Comparison of ENCODE assay signal across 9 mouse cellular contexts in genomic region chr1:173361651-173362050, GRCm38 (mm10). TPM values are rescaled to one million over a fixed set of nuclear protein-coding genes. Genes with fewer than 3 reads are reported as not detected.
DNase-seq lines count a peak whose midpoint lies in the region; ATAC-seq and TF ChIP-seq lines count a peak whose summit lies in the region.
"Had no signal": no experiment of that assay in that cellular context is flagged by ENCODE, and none has a peak within 500 bp of the region (broad histone marks: within the 10 kb centered on the region; RNA-seq: fewer than 3 reads in every experiment).

No protein-coding gene starts in this region.

- peak; percentile 82 for DNase-seq in mesoderm, embryonic 11.5 days (ENCODE audit: low read depth, low spot score)
- no peak for DNase-seq in gastrocnemius, postnatal 25 days
- DNase-seq in left cerebral cortex, adult 8-10 months (ENCODE audit: low spot score in 2 of 2): no peak
- no peak for DNase-seq in forebrain, embryonic 10.5 days (ENCODE audit: extremely low spot score, low spot score)

- WGBS in intestine, embryonic 16.5 days: 31% methylated on average over 6 of the region's 6 CpGs
- 23% methylated on average over 6 of the region's 6 CpGs for WGBS in intestine, postnatal 0 days
- WGBS in kidney, embryonic 15.5 days: 25% methylated on average over 6 of the region's 6 CpGs
- 44% methylated on average over 6 of the region's 6 CpGs for WGBS in forebrain, embryonic 10.5 days

- no peaks in the 10 kb centered on the region for H3K36me3 ChIP-seq in intestine, embryonic 16.5 days (ENCODE audit: control insufficient read depth, insufficient read depth, low read length)
- H3K36me3 ChIP-seq in intestine, postnatal 0 days (ENCODE audit: control insufficient read depth, insufficient read depth): no peaks in the 10 kb centered on the region
- no peaks in the 10 kb centered on the region for H3K36me3 ChIP-seq in kidney, embryonic 15.5 days
- H3K36me3 ChIP-seq in forebrain, embryonic 10.5 days (replicated peaks): no peaks in the 10 kb centered on the region

- peaks cover 2% of the 10 kb centered on the region; the same call in 1 of the 2 replicates for H3K4me1 ChIP-seq in intestine, embryonic 16.5 days (ENCODE audit: control insufficient read depth, insufficient read depth, low read length)
- no peaks in the 10 kb centered on the region for H3K4me1 ChIP-seq in intestine, postnatal 0 days (replicated peaks; ENCODE audit: control insufficient read depth, insufficient read depth, low read length)
- H3K4me1 ChIP-seq in kidney, embryonic 15.5 days: peaks cover 7% of the 10 kb centered on the region
- H3K4me1 ChIP-seq in forebrain, embryonic 10.5 days: peaks cover 13% of the 10 kb centered on the region

- H3K9ac ChIP-seq in intestine, embryonic 16.5 days (ENCODE audit: low read depth, low read length): no peak overlapping the region
- H3K9ac ChIP-seq in intestine, postnatal 0 days (ENCODE audit: low read depth, low read length): no peak overlapping the region
- H3K9ac ChIP-seq in kidney, embryonic 15.5 days: no peak overlapping the region
- H3K9ac ChIP-seq: neural tube, embryonic 13.5 days had no signal

- no peak overlapping the region for H3K4me2 ChIP-seq in intestine, embryonic 16.5 days (ENCODE audit: low read depth, low read length)
- H3K4me2 ChIP-seq in intestine, postnatal 0 days (replicated peaks; ENCODE audit: low read depth): no peak overlapping the region
- no peak overlapping the region for H3K4me2 ChIP-seq in kidney, embryonic 15.5 days
- H3K4me2 ChIP-seq: neural tube, embryonic 13.5 days had no signal

- peak; percentile 64; the same call in 1 of the 2 replicates for ATAC-seq in intestine, embryonic 16.5 days
- no peak; the same call in 1 of the 2 replicates for ATAC-seq in intestine, postnatal 0 days
- ATAC-seq in common myeloid progenitor, adult 5-6 weeks (replicated peaks; ENCODE audit: low read depth, poor library complexity, severe bottlenecking): peak; percentile 84
- ATAC-seq in kidney, embryonic 15.5 days (replicated peaks; ENCODE audit: low FRiP score): 0 out of 2 replicates have a peak, but pooled peaks have one; percentile 74

- H3K9me3 ChIP-seq in intestine, embryonic 16.5 days (ENCODE audit: control insufficient read depth, low read length): no peaks in the 10 kb centered on the region
- no peaks in the 10 kb centered on the region for H3K9me3 ChIP-seq in intestine, postnatal 0 days (ENCODE audit: control insufficient read depth)
- H3K9me3 ChIP-seq in kidney, embryonic 15.5 days (replicated peaks): no peaks in the 10 kb centered on the region
- no peaks in the 10 kb centered on the region for H3K9me3 ChIP-seq in forebrain, embryonic 10.5 days
- H3K9me3 ChIP-seq: neural tube, embryonic 13.5 days had no signal

- no peak overlapping the region for H3K4me3 ChIP-seq in intestine, embryonic 16.5 days (ENCODE audit: low read length)
- H3K4me3 ChIP-seq in intestine, postnatal 0 days (ENCODE audit: low read depth, low read length): no peak overlapping the region
- no peak overlapping the region for H3K4me3 ChIP-seq in kidney, embryonic 15.5 days (replicated peaks)
- no peak overlapping the region for H3K4me3 ChIP-seq in forebrain, embryonic 10.5 days
- H3K4me3 ChIP-seq: neural tube, embryonic 13.5 days had no signal

- H3K27me3 ChIP-seq in intestine, embryonic 16.5 days (replicated peaks; ENCODE audit: control insufficient read depth, insufficient read depth, low read length): peaks cover 4% of the 10 kb centered on the region; the same call in 1 of the 2 replicates
- peaks cover 9% of the 10 kb centered on the region; the same call in 1 of the 2 replicates for H3K27me3 ChIP-seq in intestine, postnatal 0 days (replicated peaks; ENCODE audit: control insufficient read depth, insufficient read depth, low read length)
- H3K27me3 ChIP-seq in kidney, embryonic 15.5 days: peaks cover 31% of the 10 kb centered on the region
- H3K27me3 ChIP-seq in forebrain, embryonic 10.5 days (ENCODE audit: poor library complexity, severe bottlenecking): peaks cover 14% of the 10 kb centered on the region
- H3K27me3 ChIP-seq: neural tube, embryonic 13.5 days had no signal

- TF ChIP-seq CTCF in intestine, postnatal 0 days (IDR thresholded peaks at IDR 0.05; ENCODE audit: low read depth): no peak

- no peak overlapping the region for H3K27ac ChIP-seq in intestine, embryonic 16.5 days (ENCODE audit: low read length)
- H3K27ac ChIP-seq in intestine, postnatal 0 days (ENCODE audit: low read depth, low read length): no peak overlapping the region
- no peak overlapping the region for H3K27ac ChIP-seq in kidney, embryonic 15.5 days
- H3K27ac ChIP-seq in forebrain, embryonic 10.5 days: no peak overlapping the region
- H3K27ac ChIP-seq: neural tube, embryonic 13.5 days had no signal

RNA-seq across cellular contexts. Expression of gene Cadm3, which starts 5.8 kb away (rescaled TPM):
- 1.8 and 2.0 TPM in 2 replicates for polyA plus RNA-seq in intestine, embryonic 16.5 days (2015; fragmentation: Nextera tagmentation; extraction: Ambion mirVana)
- 0.85 and 1.2 TPM in 2 replicates for polyA plus RNA-seq in intestine, postnatal 0 days (2015; fragmentation: Nextera tagmentation; extraction: Ambion mirVana)
- total RNA-seq in common myeloid progenitor, adult 5-6 weeks (2017): 0.05 TPM in 1 of 2 replicates, not detected in the other
- polyA plus RNA-seq in kidney, embryonic 15.5 days (2015; fragmentation: Nextera tagmentation; extraction: Ambion mirVana): 0.71 and 1.3 TPM in 2 replicates
- total RNA-seq in gastrocnemius, postnatal 25 days (2021): 10 to 100 TPM in 1 of 2 experiments, 1 to 10 TPM in 1; 9.9 to 11.4 TPM
- 100 to 1,000 TPM; 384 to 405 (median 400) TPM for total RNA-seq in left cerebral cortex, adult 8-10 months (2022)
- polyA plus RNA-seq in forebrain, embryonic 10.5 days (2016; fragmentation: Nextera tagmentation; extraction: Ambion mirVana): 1.6 and 1.9 TPM in 2 replicates

RNA-seq across cellular contexts. Expression of gene Aim2, which starts 11.0 kb away (rescaled TPM):
- polyA plus RNA-seq in intestine, embryonic 16.5 days (2015; fragmentation: Nextera tagmentation; extraction: Ambion mirVana): 3.9 and 5.3 TPM in 2 replicates
- 2.0 and 3.1 TPM in 2 replicates for polyA plus RNA-seq in intestine, postnatal 0 days (2015; fragmentation: Nextera tagmentation; extraction: Ambion mirVana)
- 58.6 and 72.0 TPM in 2 replicates for total RNA-seq in common myeloid progenitor, adult 5-6 weeks (2017)
- polyA plus RNA-seq in kidney, embryonic 15.5 days (2015; fragmentation: Nextera tagmentation; extraction: Ambion mirVana): 2.7 and 2.9 TPM in 2 replicates
- total RNA-seq in gastrocnemius, postnatal 25 days (2021): under 1 TPM; 0.46 to 0.56 TPM
- 1 to 10 TPM; 3.9 to 9.2 (median 5.1) TPM for total RNA-seq in left cerebral cortex, adult 8-10 months (2022)
- polyA plus RNA-seq in forebrain, embryonic 10.5 days (2016; fragmentation: Nextera tagmentation; extraction: Ambion mirVana): 4.8 and 6.4 TPM in 2 replicates

RNA-seq across cellular contexts. Expression of gene Ackr1, which starts 28.1 kb away (rescaled TPM):
- polyA plus RNA-seq in intestine, embryonic 16.5 days (2015; fragmentation: Nextera tagmentation; extraction: Ambion mirVana): 1.4 and 2.3 TPM in 2 replicates
- polyA plus RNA-seq in intestine, postnatal 0 days (2015; fragmentation: Nextera tagmentation; extraction: Ambion mirVana): 0.66 and 1.5 TPM in 2 replicates
- 0.37 TPM in 1 of 2 replicates, not detected in the other for total RNA-seq in common myeloid progenitor, adult 5-6 weeks (2017)
- 0.82 and 1.0 TPM in 2 replicates for polyA plus RNA-seq in kidney, embryonic 15.5 days (2015; fragmentation: Nextera tagmentation; extraction: Ambion mirVana)
- 1 to 10 TPM; 3.4 to 5.2 TPM for total RNA-seq in gastrocnemius, postnatal 25 days (2021)
- 10 to 100 TPM; 58.7 to 67.1 (median 61.4) TPM for total RNA-seq in left cerebral cortex, adult 8-10 months (2022)
- 0.95 and 1.1 TPM in 2 replicates for polyA plus RNA-seq in forebrain, embryonic 10.5 days (2016; fragmentation: Nextera tagmentation; extraction: Ambion mirVana)
